Mouse (Mus musculus) liver, adult (tissue): Measurements from ENCODE around the gene Gm14692.
"Not testable (repeated sequence)": the region's sequence is repeated elsewhere in the genome, so short reads cannot be mapped to it uniquely, and the experiment has no call there.

ENCODE experiments used
- GATA4 ChIP-seq: IDR thresholded peaks from 2 replicates; pipeline ENCODE4 v1.6.1; 2014; ENCODE audit warnings: mild to moderate bottlenecking, low read length; ENCODE audit not compliant: insufficient replicate concordance

Gene Gm14692

DNA sequence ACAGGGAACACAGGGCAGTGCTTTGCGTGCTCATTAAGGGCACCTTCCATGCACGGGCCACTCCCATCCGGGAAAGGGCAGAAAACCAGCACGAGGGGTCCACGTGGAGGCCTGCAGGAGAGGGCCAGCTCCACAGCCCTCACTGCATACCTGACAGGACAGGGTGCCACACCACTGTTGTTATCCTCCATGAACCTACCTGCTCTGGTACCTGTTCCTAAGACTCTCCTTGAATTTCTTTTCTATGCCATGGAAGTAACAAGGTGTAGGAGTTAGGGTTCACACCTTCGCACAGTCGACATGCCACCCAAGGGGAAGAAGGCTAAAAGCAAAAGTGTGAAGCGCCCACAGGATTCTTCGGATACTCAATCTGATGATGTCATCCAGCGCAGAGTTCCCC lies at the start of gene Gm14692:
Gm14692 (plus strand) TSS at position 301 of the 400 bp plus-strand sequence.
- not testable (repeated sequence) for TF ChIP-seq GATA4

DNA sequence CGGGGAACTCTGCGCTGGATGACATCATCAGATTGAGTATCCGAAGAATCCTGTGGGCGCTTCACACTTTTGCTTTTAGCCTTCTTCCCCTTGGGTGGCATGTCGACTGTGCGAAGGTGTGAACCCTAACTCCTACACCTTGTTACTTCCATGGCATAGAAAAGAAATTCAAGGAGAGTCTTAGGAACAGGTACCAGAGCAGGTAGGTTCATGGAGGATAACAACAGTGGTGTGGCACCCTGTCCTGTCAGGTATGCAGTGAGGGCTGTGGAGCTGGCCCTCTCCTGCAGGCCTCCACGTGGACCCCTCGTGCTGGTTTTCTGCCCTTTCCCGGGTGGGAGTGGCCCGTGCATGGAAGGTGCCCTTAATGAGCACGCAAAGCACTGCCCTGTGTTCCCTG lies 2.0 kb upstream of the Gm14692 start, which contains the start of gene Gm1140:
Gm1140 (minus strand) TSS at position 101 of the 400 bp plus-strand sequence.
- not testable (repeated sequence) for TF ChIP-seq GATA4
